Mouse (Mus musculus) frontal cortex, adult 2 months (tissue): ENCODE measurements around the gene Add1. TPM values are rescaled to one million over a fixed set of nuclear protein-coding genes. Genes with fewer than 3 reads are reported as not detected.

ENCODE experiments used
- DNase-seq, 2 experiments: peaks; one replicate each; pipeline ENCODE4 v3.0.0; 2022; ENCODE audit warnings: low spot score in 1 of 2; ENCODE audit errors: extremely low spot score in 1 of 2
- polyA plus RNA-seq: library from polyadenylated mRNA; depleted of rRNA; stranded (reverse); fragments of >200 nt; gene quantifications from 2 replicates; pipeline ENCODE4 v1.2.3, GENCODE M21; 2012

Add1 gene
- polyA plus RNA-seq, 1 experiment, result 332 TPM

DNA sequence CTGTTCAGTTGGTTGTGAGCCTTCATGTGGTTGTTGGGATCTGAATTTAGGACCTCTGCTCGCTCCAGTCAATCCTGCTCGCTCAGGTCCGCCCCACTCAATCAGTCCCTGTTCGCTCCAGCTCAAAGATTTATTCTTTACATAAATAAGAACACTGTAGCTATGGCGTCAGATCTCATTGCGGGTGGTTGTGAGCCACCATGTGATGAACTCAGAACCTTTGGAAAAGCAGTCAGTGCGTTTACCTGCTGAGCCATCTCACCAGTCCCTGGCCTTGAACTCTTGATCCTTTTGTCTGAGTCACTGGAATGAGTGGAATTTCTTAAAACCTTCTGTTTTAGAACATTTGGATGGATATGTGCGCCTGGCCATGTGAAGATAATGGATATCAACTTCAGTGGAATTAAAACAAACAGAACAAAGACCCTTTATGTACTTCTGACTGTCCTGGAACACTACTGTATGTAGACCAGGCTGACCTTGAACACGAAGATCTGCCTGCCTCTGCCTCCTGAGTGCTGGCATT lies 19.8 kb downstream of the Add1 start:
- DNase-seq, result no peak

DNA sequence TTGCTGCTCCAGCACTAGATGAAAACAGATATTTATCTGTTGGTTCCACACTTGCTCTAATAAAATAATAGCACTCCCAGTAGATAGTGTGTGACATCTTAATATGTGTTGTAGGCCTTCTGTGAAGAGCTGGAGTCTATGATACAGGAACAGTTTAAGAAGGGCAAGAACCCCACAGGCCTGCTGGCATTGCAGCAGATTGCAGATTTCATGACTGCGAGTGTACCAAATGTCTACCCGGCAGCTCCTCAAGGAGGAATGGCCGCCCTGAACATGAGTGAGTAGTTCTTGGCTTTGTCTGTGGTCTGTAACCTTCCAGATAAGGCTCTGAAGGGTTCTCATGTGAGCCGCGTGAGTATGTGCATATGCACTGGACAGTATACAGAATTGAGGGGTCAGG lies 31.1 kb downstream of the Add1 start:
- no peak for DNase-seq

DNA sequence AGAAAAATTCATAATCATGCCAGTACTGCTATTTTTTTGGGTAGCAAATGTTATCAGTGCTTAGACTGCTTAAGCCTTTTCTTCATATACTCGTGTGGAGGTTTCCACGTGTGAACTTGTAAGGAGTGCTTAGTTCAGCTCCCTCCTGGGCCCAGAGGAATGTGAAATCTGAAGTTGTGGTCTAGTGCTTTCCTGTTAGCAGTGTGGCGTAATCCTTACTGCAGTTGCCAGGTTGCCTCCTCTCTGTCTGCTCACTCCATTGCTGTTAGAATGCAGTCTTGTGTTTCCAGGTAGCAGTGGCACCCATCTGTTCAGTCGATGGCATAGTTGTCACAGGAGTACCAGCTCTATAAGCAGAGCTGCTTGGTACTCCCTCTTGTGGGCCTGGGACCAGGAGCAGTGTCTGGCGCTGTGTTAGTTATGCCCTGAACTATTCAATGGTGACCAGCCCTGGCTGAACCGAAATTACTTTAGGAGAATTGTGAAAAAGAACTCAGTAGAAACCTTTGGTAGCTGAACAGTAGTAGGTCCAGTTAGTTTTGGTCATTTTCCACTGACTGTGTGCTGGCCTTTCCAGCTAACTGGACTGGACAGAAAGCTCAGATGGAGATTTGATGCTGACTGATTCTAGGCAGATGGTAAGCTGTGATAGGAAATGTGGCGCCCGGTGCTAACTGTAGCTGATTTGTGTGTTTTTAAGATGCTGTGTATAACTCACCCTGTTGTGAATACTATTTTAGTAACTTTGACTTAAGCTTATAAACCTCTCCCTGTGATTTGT lies 33.8 kb downstream of the Add1 start:
- DNase-seq, result no peak

DNA sequence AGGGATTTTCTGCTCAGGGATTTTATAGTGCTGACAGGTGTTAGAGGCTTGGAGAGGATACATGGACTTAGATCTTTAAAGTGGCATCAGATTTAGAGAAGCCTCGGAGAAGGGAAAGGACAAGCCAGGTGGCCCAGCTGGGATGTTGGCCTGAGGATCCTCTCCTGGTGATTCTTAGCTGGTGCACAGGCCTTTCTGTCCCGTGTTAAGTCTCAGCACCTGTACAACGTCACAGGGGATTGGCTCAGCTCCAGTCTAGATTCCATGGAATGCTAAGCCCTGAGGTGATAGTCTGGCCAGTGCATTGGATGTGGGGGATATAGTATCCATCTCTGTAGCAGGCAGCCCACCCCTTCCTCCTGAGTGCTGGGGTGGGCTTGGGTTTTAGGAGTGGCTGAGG lies 34.8 kb downstream of the Add1 start:
- DNase-seq, result no peak

DNA sequence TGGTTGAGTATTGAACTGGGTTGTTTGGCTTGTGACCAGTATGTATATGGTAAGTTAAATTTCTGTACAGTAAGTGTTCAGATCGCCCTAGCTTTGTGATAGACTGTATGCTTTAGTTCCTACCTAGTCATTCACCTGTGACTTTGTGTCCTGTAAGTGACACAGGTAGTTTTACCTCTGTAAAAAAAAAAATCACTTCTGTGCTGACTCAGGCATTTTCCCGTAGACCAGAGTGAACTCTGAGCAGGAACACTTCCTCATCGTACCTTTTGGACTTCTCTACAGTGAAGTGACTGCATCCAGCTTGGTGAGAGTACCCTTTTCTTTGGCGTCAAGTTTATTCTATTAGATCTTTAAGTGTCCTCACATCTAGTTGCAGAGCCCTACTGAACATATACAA lies 36.5 kb downstream of the Add1 start:
- DNase-seq, result no peak

DNA sequence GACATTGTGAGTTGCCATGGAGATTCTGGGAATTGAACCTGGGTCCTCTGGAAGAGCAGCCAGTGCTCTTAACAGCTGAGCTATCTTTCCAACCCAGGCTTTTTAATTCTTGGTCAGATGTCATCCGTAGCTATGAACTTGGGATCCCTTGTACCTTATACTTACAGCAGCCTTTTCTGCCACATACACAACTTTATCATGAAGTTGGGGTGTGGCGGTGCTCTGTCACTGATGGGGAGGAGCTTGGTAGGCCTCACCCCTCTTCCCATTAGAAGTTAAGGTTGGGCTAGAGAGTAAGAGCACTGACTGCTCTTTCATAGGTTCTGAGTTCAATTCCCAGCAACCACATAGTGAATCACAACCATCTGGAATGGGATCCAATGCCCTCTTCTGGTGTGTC lies 59.5 kb downstream of the Add1 start:
- DNase-seq, result no peak

DNA sequence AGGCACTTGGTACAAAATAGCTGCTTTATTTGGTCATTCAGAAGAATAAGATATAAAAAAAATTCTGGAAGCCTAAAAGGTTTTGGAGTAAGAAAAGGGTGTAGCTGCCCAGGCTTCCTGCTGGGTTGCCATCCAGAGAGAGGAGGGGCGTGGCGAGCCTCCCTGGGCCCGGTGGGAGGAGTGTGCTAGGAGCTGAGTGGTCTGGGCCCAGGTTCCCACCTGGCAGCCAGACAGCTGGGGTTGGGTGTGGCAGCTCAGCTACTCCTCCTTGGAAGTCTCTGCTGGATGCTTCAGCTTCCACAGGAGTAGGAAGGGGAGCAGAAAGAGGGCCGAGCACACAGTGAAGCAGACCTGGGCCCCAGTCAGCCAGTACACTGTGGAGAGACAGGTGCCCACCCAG lies 60.2 kb downstream of the Add1 start:
- DNase-seq, result no peak

DNA sequence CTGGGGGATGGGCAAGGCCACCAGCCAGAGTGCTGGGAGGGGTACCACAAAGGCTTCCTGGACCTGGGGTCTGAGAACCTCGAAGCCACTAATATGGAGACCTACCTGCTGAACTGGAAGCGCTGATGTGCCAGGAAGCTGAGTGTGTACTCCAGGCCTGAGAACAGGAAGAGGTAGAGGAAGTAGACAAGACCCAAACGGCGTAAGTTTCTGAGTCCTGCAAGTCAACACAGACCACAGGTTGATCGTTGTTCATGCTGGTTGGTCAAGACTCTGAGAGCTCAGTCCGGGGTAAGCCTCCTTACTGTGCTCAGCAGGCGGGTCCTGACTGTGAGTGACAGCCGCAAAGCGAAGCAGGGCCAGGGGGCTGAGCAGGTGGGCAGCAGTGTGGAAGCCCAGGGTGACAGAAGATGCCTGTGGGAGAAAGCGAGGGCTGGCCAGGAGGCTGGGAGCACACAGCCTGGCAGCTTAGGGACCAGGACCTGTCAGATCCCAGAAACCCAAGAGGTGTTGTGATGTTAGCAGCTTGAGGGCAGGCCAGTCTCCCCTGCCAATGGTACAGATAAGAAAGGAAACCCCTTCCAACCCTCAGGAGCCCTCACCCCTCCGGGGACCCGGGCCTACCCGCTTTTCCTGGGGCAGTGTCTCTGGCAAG lies 61.4 kb downstream of the Add1 start:
- DNase-seq, result no peak

DNA sequence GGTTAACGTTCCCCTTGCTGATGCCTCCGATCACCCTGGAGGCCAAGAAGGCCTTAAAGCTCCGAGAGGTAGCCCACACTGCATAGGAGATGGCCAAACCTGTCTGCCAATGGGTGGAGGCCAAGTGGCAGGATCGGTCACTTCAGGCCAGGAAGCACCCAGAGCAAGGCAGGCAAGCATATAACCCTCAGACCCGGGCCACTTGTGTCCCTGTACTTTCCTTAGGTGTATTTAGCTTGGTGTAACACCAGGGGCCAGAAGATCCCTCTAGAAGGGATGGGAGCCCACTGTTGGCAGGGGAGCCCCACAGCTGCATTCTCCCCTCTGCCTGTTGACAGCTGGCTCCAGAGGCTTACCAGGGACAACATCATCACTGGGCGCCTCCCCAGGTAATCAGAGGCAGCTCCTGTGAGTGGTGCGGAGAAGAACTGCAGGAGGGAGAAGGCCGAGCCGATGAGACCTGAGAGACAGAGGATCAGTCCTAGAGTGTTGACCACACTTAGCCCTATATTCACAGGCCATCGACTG lies 62.3 kb downstream of the Add1 start:
- peak in 1 of 2 experiments; percentile 15 for DNase-seq

DNA sequence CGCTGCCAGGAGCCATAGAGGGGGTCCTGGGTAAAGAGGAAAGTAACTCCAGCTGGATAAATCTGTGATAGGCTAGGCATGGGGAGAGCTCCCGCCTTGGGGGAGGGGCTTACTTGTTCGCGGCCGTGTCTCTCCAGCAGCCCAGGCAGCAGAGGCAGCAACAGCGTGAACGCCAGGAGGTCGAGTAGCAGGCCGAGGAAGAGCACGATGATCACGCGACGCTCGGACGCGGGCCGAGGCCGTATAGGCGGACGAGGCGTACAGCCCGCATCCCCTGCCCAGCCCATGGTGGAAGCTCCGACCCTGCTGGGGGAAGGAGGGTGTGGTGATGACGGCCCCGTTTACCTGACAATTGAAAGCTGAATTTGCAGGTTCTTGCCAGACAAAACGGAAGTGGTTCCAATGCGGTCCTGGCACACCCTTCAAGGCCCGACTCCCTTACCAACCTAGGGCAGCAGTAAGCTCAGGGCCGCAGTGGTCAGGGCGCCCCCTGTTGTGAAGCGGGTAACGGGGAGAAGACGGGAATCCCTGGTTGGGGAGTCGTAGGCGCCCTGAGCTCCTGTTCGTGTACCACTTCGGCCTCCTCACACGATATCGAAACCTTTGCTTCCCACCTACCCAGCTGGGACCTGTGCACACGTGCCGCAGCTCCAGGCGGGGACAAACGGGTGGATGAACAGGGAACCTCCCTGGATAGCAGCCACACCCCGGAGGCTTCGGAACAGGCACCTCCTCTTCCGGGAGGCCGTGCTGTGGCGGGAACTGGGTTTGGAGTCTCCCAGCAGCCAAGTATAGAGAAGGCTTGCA lies 63.2 kb downstream of the Add1 start, which contains the start of gene Mfsd10:
Gene Mfsd10, minus strand, starts transcription at position 732 of the 807 bp plus-strand sequence.
- peak; percentile 66 to 85 for DNase-seq

DNA sequence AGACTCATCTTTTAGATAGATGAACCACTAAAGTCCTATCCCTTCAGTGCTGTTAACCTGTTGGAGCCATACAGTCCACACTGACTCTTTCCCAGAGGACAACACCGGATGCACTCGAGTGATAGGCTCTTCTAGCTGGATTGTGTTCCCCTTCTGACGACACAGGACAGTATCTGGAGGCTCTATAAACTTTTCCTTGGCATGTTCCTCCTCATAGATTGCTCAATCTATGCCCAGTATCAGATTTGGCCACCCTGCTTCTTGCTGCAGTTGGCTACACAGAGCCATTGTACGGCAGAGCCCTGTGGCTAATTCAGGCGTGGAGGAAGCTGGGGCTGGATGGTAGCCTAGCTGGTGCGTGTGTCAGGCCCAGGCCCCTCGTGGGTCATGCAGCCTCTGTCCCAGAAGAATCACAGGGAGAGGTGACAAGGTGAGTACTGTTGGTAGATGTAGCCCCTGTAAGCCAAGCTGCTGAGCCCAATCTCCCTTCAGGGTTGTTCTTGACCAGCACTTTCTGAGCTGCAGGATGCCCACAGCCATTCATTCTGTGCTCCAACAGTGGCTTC lies 64.2 kb downstream of the Add1 start:
- DNase-seq, result no peak

DNA sequence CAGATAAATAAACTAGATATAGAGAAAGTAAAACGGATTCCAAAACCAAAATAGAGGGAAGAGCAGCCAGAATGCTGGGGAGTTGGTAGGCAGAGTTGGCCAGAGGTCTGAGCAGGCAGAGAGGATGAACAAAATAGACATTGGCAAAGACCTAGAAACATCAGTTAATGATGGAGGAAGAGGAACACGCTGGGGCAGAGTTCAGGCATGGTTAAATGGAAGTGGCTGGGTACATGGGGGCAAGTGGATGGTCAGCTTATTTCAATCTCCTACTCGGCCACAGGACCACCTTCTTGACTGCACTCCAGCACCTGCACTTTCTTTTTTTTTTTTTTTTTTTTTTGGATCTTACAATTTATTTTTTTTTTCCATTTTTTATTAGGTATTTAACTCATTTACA lies 68.5 kb downstream of the Add1 start:
- DNase-seq, result no peak

DNA sequence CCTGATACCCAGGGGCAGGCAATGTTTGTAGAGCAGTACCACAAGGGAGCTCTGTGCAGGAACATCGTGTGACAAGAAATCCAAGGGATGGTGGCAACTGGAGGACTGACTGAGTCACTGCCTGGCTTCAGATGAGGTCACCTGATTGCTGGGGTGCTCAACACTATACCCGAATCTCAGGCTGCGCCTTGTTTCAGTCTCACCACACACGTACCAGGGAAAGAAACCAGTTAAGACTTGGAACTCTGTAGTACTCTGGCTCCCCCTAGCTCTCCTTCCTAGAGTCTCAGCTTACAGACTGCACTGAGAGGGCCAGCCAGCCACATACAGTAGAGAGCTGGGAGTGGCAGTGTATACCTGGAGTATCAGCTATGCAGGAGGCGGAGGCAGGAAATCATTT lies 69.5 kb downstream of the Add1 start:
- DNase-seq, result peak; percentile 67 to 87

DNA sequence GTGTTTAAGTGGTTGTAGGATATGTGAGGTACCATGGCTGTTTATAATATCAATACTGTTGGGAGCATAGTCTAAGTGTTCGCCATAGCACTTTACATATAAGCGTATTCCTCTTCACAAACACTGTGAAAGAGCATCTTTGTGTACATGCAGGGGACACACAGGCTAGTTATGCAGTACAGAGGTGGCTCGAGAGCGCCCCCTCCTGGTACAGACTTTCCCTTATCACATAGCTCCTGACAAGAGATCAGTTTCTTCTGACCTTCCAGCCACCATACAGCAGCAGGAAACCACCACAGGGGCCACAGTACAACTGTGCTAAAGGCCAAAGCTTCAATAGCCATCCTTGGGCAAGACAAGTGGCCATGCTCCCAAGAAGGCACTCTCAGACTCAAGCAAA lies 74.1 kb downstream of the Add1 start:
- DNase-seq, result peak in 1 of 2 experiments; percentile 77

DNA sequence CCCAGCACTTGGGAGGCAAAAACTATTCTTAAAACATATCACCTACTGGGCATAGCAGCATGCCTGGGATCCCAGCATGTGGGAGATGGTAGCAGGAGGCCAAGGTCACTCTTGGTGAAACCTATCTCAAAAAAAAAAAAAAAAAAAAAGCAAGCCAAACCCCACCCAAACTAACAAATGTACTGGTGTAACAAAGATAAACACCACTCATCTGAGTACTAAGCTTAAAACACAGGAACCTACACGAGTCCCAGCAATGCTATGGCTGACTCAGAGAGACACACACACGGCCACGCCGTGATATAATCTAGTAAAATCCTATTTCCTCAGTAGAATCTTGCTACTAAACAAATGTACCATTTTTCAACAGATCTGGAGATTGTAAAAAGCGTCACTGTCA lies 79.5 kb downstream of the Add1 start:
- no peak for DNase-seq

DNA sequence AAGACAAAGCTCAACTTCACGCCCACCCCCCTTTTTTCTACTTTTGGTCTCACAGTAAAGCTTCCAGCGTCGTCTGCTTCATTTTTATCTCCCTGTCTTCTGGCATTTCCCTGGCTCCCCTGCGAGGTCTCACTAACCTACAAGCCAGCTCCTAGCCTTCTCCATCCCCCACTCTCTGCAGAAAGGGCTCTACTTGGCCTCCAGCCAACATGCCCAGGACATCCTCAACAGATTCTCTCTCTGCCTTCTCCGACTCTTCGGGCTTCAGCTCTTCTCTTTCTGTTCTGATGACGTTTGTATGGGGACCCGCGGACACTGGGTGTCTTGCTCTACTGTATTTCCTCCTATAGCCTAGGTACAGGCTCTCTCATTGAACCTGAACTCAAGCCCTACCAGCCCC lies 81.4 kb downstream of the Add1 start:
- DNase-seq, result no peak

DNA sequence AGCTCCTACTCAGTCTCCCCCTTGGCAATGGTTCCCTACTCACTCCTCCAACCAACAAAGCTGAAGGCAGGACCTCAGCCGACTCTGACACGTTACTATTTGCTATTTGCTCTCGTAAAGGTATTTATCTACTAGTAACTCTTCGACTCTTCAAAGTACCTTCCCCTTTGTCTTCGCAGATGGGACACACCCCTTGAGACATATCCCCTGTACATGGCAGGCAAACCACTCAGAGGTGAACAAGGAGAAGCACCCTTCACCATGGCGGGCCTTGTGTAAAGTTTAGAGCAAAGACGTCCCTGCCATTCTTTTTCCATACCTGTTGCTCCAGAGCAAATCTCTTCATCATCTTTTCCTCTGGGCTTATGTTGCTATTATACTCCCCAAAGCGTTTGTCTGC lies 84.1 kb downstream of the Add1 start:
- DNase-seq, result no peak

DNA sequence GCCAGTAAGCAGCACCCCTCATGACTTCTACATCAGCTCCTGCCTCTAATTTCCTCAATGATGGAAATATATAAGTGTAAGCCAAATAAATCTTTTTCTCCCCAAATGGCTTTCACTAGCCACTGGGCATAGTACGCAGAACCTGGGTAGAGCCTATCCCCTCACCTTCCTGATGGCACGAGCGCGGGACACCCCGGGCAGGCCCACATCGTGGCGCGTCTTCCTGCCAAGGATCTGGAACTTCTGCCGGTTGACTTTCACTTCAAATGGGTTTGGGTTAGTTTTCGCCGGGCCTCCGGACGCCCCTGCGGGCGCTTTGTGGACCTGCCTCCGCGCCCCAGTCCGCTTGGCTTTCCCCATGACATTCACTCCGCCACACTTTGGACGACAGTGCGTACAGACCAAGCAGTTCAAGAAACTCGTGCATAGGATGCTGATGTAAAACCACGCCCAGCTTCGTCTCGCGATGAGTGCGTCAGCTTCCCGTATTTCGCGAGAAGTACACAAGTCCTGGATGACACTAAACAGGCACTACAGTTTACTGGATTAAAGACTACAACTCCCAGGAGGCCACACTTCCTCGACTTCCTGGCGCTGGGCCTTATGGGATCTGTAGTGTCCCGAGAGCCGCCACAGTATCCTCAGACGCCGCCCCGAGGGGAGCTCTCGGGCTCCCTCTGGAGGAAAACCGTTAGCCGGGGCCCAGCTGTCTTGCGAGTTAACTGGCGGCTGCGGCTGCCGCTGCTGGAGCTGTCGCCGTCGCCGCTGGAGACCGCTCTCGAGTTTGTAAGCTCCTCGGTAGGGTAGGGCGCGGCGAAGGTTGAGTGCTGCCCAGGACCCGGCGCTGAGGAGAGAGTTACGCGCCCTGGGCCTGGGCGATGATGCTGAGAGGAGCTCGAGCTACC lies 86.5 kb downstream of the Add1 start, which contains the start of the genes Nop14 and Grk4:
Gene Nop14, minus strand, starts transcription at position 463 of the 905 bp plus-strand sequence.
Gene Grk4, plus strand, starts transcription at position 694 of the 905 bp plus-strand sequence.
- DNase-seq, result peak; percentile 100

DNA sequence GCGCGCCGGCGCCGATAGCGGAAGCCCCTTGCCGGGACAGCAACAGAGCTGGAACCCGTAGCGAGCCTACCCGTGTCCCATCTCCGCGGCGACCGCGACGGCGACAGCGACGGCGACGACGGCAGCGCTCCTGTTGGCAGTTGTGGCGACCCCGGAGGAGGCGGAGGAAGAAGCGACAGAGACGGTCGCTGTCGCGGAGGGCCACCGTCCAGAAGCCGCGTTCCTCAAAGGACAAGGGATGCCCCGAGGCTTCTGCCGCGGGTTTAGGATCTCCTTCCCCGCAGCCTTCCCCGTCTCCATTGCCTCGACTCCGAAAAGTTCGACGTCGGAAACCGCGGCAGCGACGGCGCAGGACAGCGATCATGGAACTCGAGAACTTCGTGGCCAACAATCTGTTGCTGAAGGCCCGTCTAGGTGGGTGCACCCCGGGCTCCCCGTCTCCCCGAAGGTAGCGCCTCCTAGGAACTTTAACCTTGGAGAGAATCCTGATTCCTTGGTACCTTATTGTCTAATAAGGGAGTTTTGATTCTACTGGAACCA lies 87.2 kb downstream of the Add1 start:
- no peak for DNase-seq
